Mouse (Mus musculus): ENCODE measurements around the gene Srp72.

DNA sequence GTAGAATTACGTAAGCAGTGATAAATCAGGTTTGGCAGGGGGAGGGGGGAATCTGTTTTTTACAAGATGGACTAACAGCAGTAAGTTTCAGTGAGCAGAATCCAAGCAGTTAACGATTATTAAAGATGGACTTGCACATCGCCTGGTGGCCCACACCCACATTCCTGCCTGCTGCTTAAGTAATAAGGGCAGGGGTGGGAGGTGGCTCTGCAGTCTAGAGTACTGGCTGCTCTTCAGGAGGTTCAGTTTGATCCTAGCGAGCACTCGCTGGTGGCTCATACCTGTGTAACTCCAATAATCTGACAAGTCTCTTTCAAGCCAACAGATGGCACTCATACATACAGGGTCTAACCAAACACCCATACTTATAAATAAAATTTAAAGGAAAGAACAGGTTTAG lies 14.9 kb upstream of the Srp72 start:
- no peak for TF ChIP-seq CTCF (IDR thresholded peaks at IDR 0.05; ENCODE audit: low read depth)
- TF ChIP-seq EP300 (optimal IDR thresholded peaks at IDR 0.05) = no peak
